Mouse (Mus musculus) liver, embryonic 14.5 days (tissue): Measurements from ENCODE around the gene Spryd7.

ENCODE experiments used
- CTCF ChIP-seq: IDR thresholded peaks from 2 replicates; pipeline ENCODE4 v1.5.1; 2016; ENCODE audit warnings: antibody characterized with exemption, low read depth, control low read depth
- EP300 ChIP-seq: IDR thresholded peaks from 2 replicates; pipeline ENCODE4 v1.6.1; 2016; ENCODE audit warnings: antibody characterized with exemption, low read depth

DNA sequence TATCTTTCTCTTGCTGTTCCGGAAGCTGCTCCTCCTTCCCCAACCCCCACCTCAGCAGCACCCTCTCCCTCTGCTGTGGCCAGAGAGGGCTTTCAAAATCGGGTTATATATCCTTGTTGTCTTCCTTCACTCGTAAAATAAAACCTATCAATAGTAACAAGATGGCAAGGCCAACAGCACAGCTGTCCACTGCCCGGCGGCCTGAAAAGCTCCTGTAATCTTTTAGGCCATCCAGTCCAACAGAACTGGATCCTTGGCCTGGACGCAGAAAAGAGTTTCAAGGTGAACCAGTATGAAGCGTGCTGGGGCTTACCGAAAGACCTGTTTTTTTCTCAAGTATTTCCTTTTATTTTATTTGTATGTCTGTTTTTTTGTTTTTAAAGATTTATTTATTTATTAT lies 19.3 kb upstream of the Spryd7 start:
- TF ChIP-seq CTCF, result no peak
- no peak for TF ChIP-seq EP300
